Mouse (Mus musculus) embryonic fibroblast, embryonic 13.5 days (primary cell): Measurements from ENCODE around the gene Sod1.

Experiments used
- CTCF ChIP-seq: IDR thresholded peaks from 2 replicates; pipeline ENCODE4 v1.5.1; 2011; ENCODE audit warnings: mild to moderate bottlenecking, control low read depth, low read length, moderate library complexity, borderline replicate concordance; ENCODE audit not compliant: insufficient read depth
- POLR2A ChIP-seq: IDR thresholded peaks from 2 replicates; pipeline ENCODE4 v1.6.1; 2011; ENCODE audit warnings: low read depth, mild to moderate bottlenecking, control low read depth, low read length, moderate library complexity

- no peak for TF ChIP-seq CTCF
- no peak for TF ChIP-seq POLR2A
These were observed 26.8 kb upstream of the Sod1 start for GRCm38 (mm10) chr16:90193719-90194118.
